Mouse (Mus musculus): ENCODE measurements around the gene Rab34. TPM values are rescaled to one million over a fixed set of nuclear protein-coding genes. Genes with fewer than 3 reads are reported as not detected.

The Rab34 gene
- total and polyA plus RNA-seq, 3 experiments = 8.2 to 17.2 (median 9.8) TPM

DNA sequence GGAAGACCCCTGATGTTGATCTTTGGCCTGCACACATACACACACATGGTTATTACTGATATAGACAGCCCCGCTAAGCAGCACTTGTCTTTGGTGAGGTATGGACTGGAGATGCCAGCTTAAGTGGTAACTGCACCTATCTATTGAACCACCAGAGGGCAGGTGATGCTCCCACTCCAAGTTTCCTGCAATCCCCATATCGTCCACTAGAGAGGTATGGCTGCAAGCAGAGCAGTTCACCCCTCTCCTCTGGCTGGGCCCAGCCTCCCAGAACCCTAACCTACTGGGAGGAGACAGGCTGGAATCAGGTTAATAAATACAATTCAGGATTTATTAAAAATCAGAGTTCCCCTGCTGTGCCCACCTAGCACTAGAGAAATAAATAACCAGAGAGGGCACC, 29.1 kb upstream of the Rab34 start:
- TF ChIP-seq POLR2A (IDR thresholded peaks at IDR 0.05; ENCODE audit: insufficient read depth, low read depth, low read length) (no peak), EP300 (IDR thresholded peaks at IDR 0.05; ENCODE audit: insufficient read depth, low read depth, low read length) (peak; percentile 92)
- H3K79me2 ChIP-seq (replicated peaks; ENCODE audit: control insufficient read depth, insufficient read depth, low read length) = no peaks in the 10 kb centered on the region
- no peak overlapping the region for H3K9ac ChIP-seq (ENCODE audit: low read depth, low read length)
- peak; percentile 59 to 75 for DNase-seq
- WGBS = 16% methylated on average over 2 of the region's 2 CpGs
- H3K36me3 ChIP-seq (ENCODE audit: control insufficient read depth, insufficient read depth, low read length) = no peaks in the 10 kb centered on the region
- intact Hi-C loops (cut with DNase I) = loop anchor here (1.0 kb wide), 1 partner anchor 18 kb away; no protein-coding TSS in a partner anchor
- no peak overlapping the region for H3K4me3 ChIP-seq
- H3K27me3 ChIP-seq (ENCODE audit: control insufficient read depth, insufficient read depth, low read length) = no peaks in the 10 kb centered on the region
- no peak overlapping the region for H3K27ac ChIP-seq
- peaks cover 3% of the 10 kb centered on the region; the same call in 1 of the 2 replicates for H3K4me1 ChIP-seq (ENCODE audit: control insufficient read depth, insufficient read depth, low read length)

DNA sequence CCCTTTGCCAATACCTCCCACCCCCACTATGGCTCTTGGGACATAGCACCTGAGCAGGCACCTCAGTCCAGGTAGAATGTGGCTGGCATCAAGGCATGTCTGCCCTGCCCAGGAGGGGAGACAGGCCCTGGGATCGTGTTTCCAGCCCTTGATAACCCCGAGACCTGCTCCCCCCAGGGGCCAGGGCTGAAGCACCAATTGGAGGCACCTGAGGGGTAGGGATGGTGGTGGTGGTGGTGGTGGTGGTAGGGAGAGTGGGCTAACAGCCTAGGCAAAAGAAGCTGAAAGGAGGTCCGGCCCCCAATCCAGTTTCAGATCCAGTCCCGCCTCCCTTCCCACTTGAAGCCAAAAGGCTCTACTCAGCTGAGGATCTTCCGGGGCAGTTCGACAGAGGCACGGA, 28.7 kb upstream of the Rab34 start:
- H3K4me1 ChIP-seq (ENCODE audit: control insufficient read depth, insufficient read depth, low read length) = peaks cover 3% of the 10 kb centered on the region; the same call in 1 of the 2 replicates
- DNase-seq = no peak
- no peaks in the 10 kb centered on the region for H3K27me3 ChIP-seq (ENCODE audit: control insufficient read depth, insufficient read depth, low read length)
- H3K79me2 ChIP-seq (replicated peaks; ENCODE audit: control insufficient read depth, insufficient read depth, low read length) = no peaks in the 10 kb centered on the region
- H3K9ac ChIP-seq (ENCODE audit: low read depth, low read length) = no peak overlapping the region
- no peaks in the 10 kb centered on the region for H3K36me3 ChIP-seq (ENCODE audit: control insufficient read depth, insufficient read depth, low read length)
- no peak overlapping the region for H3K27ac ChIP-seq
- TF ChIP-seq CTCF (IDR thresholded peaks at IDR 0.05) (no peak), POLR2A (IDR thresholded peaks at IDR 0.05; ENCODE audit: insufficient read depth, low read depth, low read length) (no peak), EP300 (IDR thresholded peaks at IDR 0.05; ENCODE audit: insufficient read depth, low read depth, low read length) (no peak)
- 71% methylated on average over 7 of the region's 7 CpGs for WGBS
- H3K4me3 ChIP-seq = no peak overlapping the region
- intact Hi-C loops (cut with DNase I) = loop anchor here (1.0 kb wide), 1 partner anchor 18 kb away; no protein-coding TSS in a partner anchor

DNA sequence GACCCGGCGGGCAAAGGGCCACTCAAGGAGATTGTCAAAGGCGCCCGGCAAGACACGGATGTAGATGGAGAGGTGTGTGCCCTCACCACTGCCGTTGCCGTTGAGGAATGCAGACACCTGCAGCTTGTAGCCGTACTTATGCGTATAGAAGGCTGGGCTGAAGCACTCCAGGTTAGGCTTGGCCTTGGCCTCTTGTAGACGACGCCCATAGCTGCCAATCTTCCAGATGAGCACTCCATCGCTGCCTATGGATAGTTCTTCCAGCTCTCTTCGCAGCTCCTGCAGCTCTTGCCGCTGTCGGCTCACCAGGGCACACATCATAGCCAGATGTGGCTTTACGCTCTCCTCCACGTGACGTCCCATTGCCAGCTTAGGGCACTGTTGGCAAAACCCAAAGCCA, 28.1 kb upstream of the Rab34 start:
- H3K4me3 ChIP-seq = no peak overlapping the region
- no peak overlapping the region for H3K27ac ChIP-seq
- DNase-seq = no peak
- no peaks in the 10 kb centered on the region for H3K79me2 ChIP-seq (replicated peaks; ENCODE audit: control insufficient read depth, insufficient read depth, low read length)
- no peak for TF ChIP-seq POLR2A (IDR thresholded peaks at IDR 0.05; ENCODE audit: insufficient read depth, low read depth, low read length)
- no peak for TF ChIP-seq EP300 (IDR thresholded peaks at IDR 0.05; ENCODE audit: insufficient read depth, low read depth, low read length)
- no peak for TF ChIP-seq CTCF (IDR thresholded peaks at IDR 0.05)
- WGBS = 85% methylated on average over 18 of the region's 18 CpGs
- peaks cover 3% of the 10 kb centered on the region; the same call in 1 of the 2 replicates for H3K4me1 ChIP-seq (ENCODE audit: control insufficient read depth, insufficient read depth, low read length)
- intact Hi-C loops (cut with DNase I) = no loop called here
- H3K36me3 ChIP-seq (ENCODE audit: control insufficient read depth, insufficient read depth, low read length) = no peaks in the 10 kb centered on the region
- H3K9ac ChIP-seq (ENCODE audit: low read depth, low read length) = no peak overlapping the region
- H3K27me3 ChIP-seq (ENCODE audit: control insufficient read depth, insufficient read depth, low read length) = no peaks in the 10 kb centered on the region

DNA sequence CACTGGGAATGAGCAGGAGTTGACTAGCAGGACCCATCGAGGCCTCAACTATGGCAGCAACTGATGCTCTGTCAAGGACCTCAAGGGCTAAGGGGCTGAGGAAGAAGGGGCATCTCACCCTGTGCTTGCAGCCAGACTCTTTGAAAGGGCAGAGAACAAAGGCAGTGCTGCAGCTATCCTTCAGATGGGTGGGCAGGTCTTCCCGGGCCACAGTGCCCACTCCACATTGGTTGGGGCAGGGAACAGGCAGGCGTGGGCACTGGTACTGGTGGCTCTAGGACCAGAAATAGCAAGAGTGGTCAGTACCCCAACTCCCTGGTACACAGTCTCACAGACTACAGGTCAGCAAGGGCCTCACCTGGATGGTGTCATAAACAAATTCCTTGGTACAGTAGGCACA, 27.6 kb upstream of the Rab34 start:
- no peak overlapping the region for H3K9ac ChIP-seq (ENCODE audit: low read depth, low read length)
- TF ChIP-seq POLR2A (IDR thresholded peaks at IDR 0.05; ENCODE audit: insufficient read depth, low read depth, low read length) (no peak), CTCF (IDR thresholded peaks at IDR 0.05) (no peak), EP300 (IDR thresholded peaks at IDR 0.05; ENCODE audit: insufficient read depth, low read depth, low read length) (no peak)
- no peak for DNase-seq
- WGBS = 87% methylated on average over 3 of the region's 3 CpGs
- no peaks in the 10 kb centered on the region for H3K36me3 ChIP-seq (ENCODE audit: control insufficient read depth, insufficient read depth, low read length)
- intact Hi-C loops (cut with DNase I) = no loop called here
- no peak overlapping the region for H3K27ac ChIP-seq
- peaks cover 3% of the 10 kb centered on the region; the same call in 1 of the 2 replicates for H3K4me1 ChIP-seq (ENCODE audit: control insufficient read depth, insufficient read depth, low read length)
- H3K4me3 ChIP-seq = no peak overlapping the region
- no peaks in the 10 kb centered on the region for H3K27me3 ChIP-seq (ENCODE audit: control insufficient read depth, insufficient read depth, low read length)
- no peaks in the 10 kb centered on the region for H3K79me2 ChIP-seq (replicated peaks; ENCODE audit: control insufficient read depth, insufficient read depth, low read length)

DNA sequence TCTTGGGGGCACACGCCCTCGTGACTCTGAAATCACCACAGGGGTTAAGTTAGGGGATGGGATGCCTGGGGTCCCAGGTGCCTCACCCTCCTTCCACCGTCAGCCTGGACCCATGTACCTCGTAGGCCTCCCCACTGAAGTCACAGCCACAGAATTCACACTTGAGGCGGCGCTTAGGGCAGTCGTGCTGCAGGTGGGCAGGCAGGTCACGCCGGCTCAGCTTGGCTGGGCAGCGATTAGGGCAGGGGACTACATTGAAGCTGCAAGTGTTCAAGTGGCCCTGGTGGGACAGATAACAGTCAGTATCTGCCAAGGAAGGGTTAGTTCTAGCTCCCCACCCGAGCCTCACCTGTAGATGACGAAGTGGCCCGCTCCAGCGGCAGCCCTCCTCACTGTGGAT, 27.1 kb upstream of the Rab34 start:
- intact Hi-C loops (cut with DNase I) = no loop called here
- H3K27ac ChIP-seq = no peak overlapping the region
- H3K79me2 ChIP-seq (replicated peaks; ENCODE audit: control insufficient read depth, insufficient read depth, low read length) = no peaks in the 10 kb centered on the region
- WGBS = 85% methylated on average over 14 of the region's 14 CpGs
- H3K4me1 ChIP-seq (ENCODE audit: control insufficient read depth, insufficient read depth, low read length) = peaks cover 3% of the 10 kb centered on the region; the same call in 1 of the 2 replicates
- TF ChIP-seq EP300 (IDR thresholded peaks at IDR 0.05; ENCODE audit: insufficient read depth, low read depth, low read length) = no peak
- TF ChIP-seq POLR2A (IDR thresholded peaks at IDR 0.05; ENCODE audit: insufficient read depth, low read depth, low read length) = no peak
- no peak for TF ChIP-seq CTCF (IDR thresholded peaks at IDR 0.05)
- no peaks in the 10 kb centered on the region for H3K36me3 ChIP-seq (ENCODE audit: control insufficient read depth, insufficient read depth, low read length)
- no peaks in the 10 kb centered on the region for H3K27me3 ChIP-seq (ENCODE audit: control insufficient read depth, insufficient read depth, low read length)
- no peak overlapping the region for H3K4me3 ChIP-seq
- no peak for DNase-seq
- H3K9ac ChIP-seq (ENCODE audit: low read depth, low read length) = no peak overlapping the region

DNA sequence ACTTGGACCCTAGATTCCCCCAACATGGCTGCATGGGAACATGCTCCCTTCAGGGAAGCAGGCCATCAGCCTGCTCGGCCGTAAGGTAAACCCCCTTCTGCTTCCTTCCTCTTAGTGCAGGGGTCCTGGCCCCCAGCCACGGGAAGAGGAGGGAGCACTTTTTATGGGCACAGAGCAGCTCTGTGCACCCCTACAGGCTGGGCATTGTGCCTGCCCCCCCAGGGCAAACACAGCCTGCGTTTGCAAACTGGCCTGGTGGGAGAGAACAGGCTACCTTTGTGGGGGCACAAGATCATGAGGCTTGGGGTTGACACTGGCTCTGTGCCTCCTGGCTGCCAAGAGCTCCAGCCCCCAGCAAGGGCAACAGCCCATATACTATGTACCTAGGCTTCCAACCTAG, 26.3 kb upstream of the Rab34 start:
- Histone ChIP-seq H3K4me3 (no peak overlapping the region), H3K79me2 (replicated peaks; ENCODE audit: control insufficient read depth, insufficient read depth, low read length) (no peaks in the 10 kb centered on the region), H3K27me3 (ENCODE audit: control insufficient read depth, insufficient read depth, low read length) (no peaks in the 10 kb centered on the region), H3K36me3 (ENCODE audit: control insufficient read depth, insufficient read depth, low read length) (no peaks in the 10 kb centered on the region), H3K27ac (no peak overlapping the region), H3K4me1 (ENCODE audit: control insufficient read depth, insufficient read depth, low read length) (peaks cover 3% of the 10 kb centered on the region; the same call in 1 of the 2 replicates), H3K9ac (ENCODE audit: low read depth, low read length) (no peak overlapping the region)
- 34% methylated on average over 4 of the region's 4 CpGs for WGBS
- TF ChIP-seq CTCF (IDR thresholded peaks at IDR 0.05) (no peak), POLR2A (IDR thresholded peaks at IDR 0.05; ENCODE audit: insufficient read depth, low read depth, low read length) (no peak), EP300 (IDR thresholded peaks at IDR 0.05; ENCODE audit: insufficient read depth, low read depth, low read length) (no peak)
- no peak for DNase-seq
- intact Hi-C loops (cut with DNase I) = no loop called here
